Mouse (Mus musculus): ENCODE results near the gene Commd2. TPM values are rescaled to one million over a fixed set of nuclear protein-coding genes. Genes with fewer than 3 reads are reported as not detected.

The Commd2 gene
- polyA plus RNA-seq, 1 experiment from 2014 or later, result 70.6 TPM

- Histone ChIP-seq H3K36me3 (ENCODE audit: control insufficient read depth, insufficient read depth, low read length) (no peaks in the 10 kb centered on the region), H3K27me3 (replicated peaks; ENCODE audit: control insufficient read depth, insufficient read depth, low read length) (no peaks in the 10 kb centered on the region), H3K4me3 (ENCODE audit: low read depth, low read length) (no peak overlapping the region), H3K9me3 (ENCODE audit: control insufficient read depth, low read length) (no peaks in the 10 kb centered on the region), H3K4me2 (no peak overlapping the region), H3K9ac (ENCODE audit: low read depth, low read length) (no peak overlapping the region), H3K4me1 (replicated peaks; ENCODE audit: control insufficient read depth, insufficient read depth, low read length) (no peaks in the 10 kb centered on the region), H3K27ac (ENCODE audit: low read depth, low read length) (no peak overlapping the region)
- ATAC-seq (replicated peaks; ENCODE audit: low FRiP score) (no peak), DNase-seq (ENCODE audit: low spot score) (no peak)
- 71% methylated on average over 3 of the region's 3 CpGs for WGBS
Observed at GRCm38 (mm10) chr3:57634763-57635487, 16.6 kb downstream of the Commd2 start.

GRCm38 (mm10) chr3:57626954-57627513 lies 24.5 kb downstream of the Commd2 start:
- H3K9me3 ChIP-seq (ENCODE audit: control insufficient read depth, low read length), result no peaks in the 10 kb centered on the region
- no peak for ATAC-seq (replicated peaks; ENCODE audit: low FRiP score)

GRCm38 (mm10) chr3:57625275-57625997 lies 26.1 kb downstream of the Commd2 start:
- H3K27ac ChIP-seq (ENCODE audit: low read depth, low read length), result no peak overlapping the region
- no peak overlapping the region for H3K9ac ChIP-seq (ENCODE audit: low read depth, low read length)
- H3K9me3 ChIP-seq (ENCODE audit: control insufficient read depth, low read length), result no peaks in the 10 kb centered on the region
- no peaks in the 10 kb centered on the region for H3K4me1 ChIP-seq (replicated peaks; ENCODE audit: control insufficient read depth, insufficient read depth, low read length)
- no peak overlapping the region for H3K4me3 ChIP-seq (ENCODE audit: low read depth, low read length)
- ATAC-seq (replicated peaks; ENCODE audit: low FRiP score) (no peak), DNase-seq (ENCODE audit: low spot score) (peak; percentile 42)
- H3K36me3 ChIP-seq (ENCODE audit: control insufficient read depth, insufficient read depth, low read length), result no peaks in the 10 kb centered on the region
- no peaks in the 10 kb centered on the region for H3K27me3 ChIP-seq (replicated peaks; ENCODE audit: control insufficient read depth, insufficient read depth, low read length)
- H3K4me2 ChIP-seq, result peak overlapping the region; percentile 46
- WGBS, result 43% methylated on average over 21 of the region's 21 CpGs

More at GRCm38 (mm10) chr3:57626954-57627513, 24.5 kb downstream of the Commd2 start:
- H3K4me2 ChIP-seq, result no peak overlapping the region
- H3K27me3 ChIP-seq (replicated peaks; ENCODE audit: control insufficient read depth, insufficient read depth, low read length), result no peaks in the 10 kb centered on the region
- no peak overlapping the region for H3K27ac ChIP-seq (ENCODE audit: low read depth, low read length)
- no peaks in the 10 kb centered on the region for H3K4me1 ChIP-seq (replicated peaks; ENCODE audit: control insufficient read depth, insufficient read depth, low read length)
- DNase-seq (ENCODE audit: low spot score), result no peak
- no peak overlapping the region for H3K9ac ChIP-seq (ENCODE audit: low read depth, low read length)
- 70% methylated on average over 11 of the region's 11 CpGs for WGBS
- no peak overlapping the region for H3K4me3 ChIP-seq (ENCODE audit: low read depth, low read length)
- no peaks in the 10 kb centered on the region for H3K36me3 ChIP-seq (ENCODE audit: control insufficient read depth, insufficient read depth, low read length)

- Histone ChIP-seq H3K9ac (ENCODE audit: low read depth, low read length) (no peak overlapping the region), H3K9me3 (ENCODE audit: control insufficient read depth, low read length) (no peaks in the 10 kb centered on the region), H3K4me2 (no peak overlapping the region), H3K36me3 (ENCODE audit: control insufficient read depth, insufficient read depth, low read length) (no peaks in the 10 kb centered on the region), H3K4me3 (ENCODE audit: low read depth, low read length) (no peak overlapping the region), H3K27ac (ENCODE audit: low read depth, low read length) (no peak overlapping the region), H3K4me1 (replicated peaks; ENCODE audit: control insufficient read depth, insufficient read depth, low read length) (no peaks in the 10 kb centered on the region), H3K27me3 (replicated peaks; ENCODE audit: control insufficient read depth, insufficient read depth, low read length) (no peaks in the 10 kb centered on the region)
- 72% methylated on average over 4 of the region's 4 CpGs for WGBS
- DNase-seq (ENCODE audit: low spot score) (no peak), ATAC-seq (replicated peaks; ENCODE audit: low FRiP score) (no peak)
Observed at GRCm38 (mm10) chr3:57619718-57620117, 31.8 kb downstream of the Commd2 start.

GRCm38 (mm10) chr3:57615652-57616051 lies 35.9 kb downstream of the Commd2 start:
- Histone ChIP-seq H3K9me3 (ENCODE audit: control insufficient read depth, low read length) (no peaks in the 10 kb centered on the region), H3K4me1 (replicated peaks; ENCODE audit: control insufficient read depth, insufficient read depth, low read length) (no peaks in the 10 kb centered on the region), H3K4me2 (no peak overlapping the region), H3K9ac (ENCODE audit: low read depth, low read length) (no peak overlapping the region), H3K36me3 (ENCODE audit: control insufficient read depth, insufficient read depth, low read length) (no peaks in the 10 kb centered on the region), H3K27me3 (replicated peaks; ENCODE audit: control insufficient read depth, insufficient read depth, low read length) (no peaks in the 10 kb centered on the region), H3K27ac (ENCODE audit: low read depth, low read length) (no peak overlapping the region), H3K4me3 (ENCODE audit: low read depth, low read length) (no peak overlapping the region)
- 86% methylated on average over 4 of the region's 4 CpGs for WGBS
- ATAC-seq (replicated peaks; ENCODE audit: low FRiP score) (no peak), DNase-seq (ENCODE audit: low spot score) (no peak)

- no peak for DNase-seq (ENCODE audit: low spot score)
- no peak overlapping the region for H3K4me2 ChIP-seq
- no peak overlapping the region for H3K9ac ChIP-seq (ENCODE audit: low read depth, low read length)
- no peaks in the 10 kb centered on the region for H3K4me1 ChIP-seq (replicated peaks; ENCODE audit: control insufficient read depth, insufficient read depth, low read length)
- no peaks in the 10 kb centered on the region for H3K27me3 ChIP-seq (replicated peaks; ENCODE audit: control insufficient read depth, insufficient read depth, low read length)
- ATAC-seq (replicated peaks; ENCODE audit: low FRiP score), result no peak
- WGBS, result 69% methylated on average over 3 of the region's 3 CpGs
- H3K9me3 ChIP-seq (ENCODE audit: control insufficient read depth, low read length), result no peaks in the 10 kb centered on the region
- H3K36me3 ChIP-seq (ENCODE audit: control insufficient read depth, insufficient read depth, low read length), result no peaks in the 10 kb centered on the region
- H3K27ac ChIP-seq (ENCODE audit: low read depth, low read length), result no peak overlapping the region
- no peak overlapping the region for H3K4me3 ChIP-seq (ENCODE audit: low read depth, low read length)
Observed at GRCm38 (mm10) chr3:57612430-57612997, 39.0 kb downstream of the Commd2 start.

- H3K9me3 ChIP-seq (ENCODE audit: control insufficient read depth, low read length), result no peaks in the 10 kb centered on the region
- H3K4me1 ChIP-seq (replicated peaks; ENCODE audit: control insufficient read depth, insufficient read depth, low read length), result no peaks in the 10 kb centered on the region
- ATAC-seq (replicated peaks; ENCODE audit: low FRiP score), result no peak
- H3K36me3 ChIP-seq (ENCODE audit: control insufficient read depth, insufficient read depth, low read length), result no peaks in the 10 kb centered on the region
- DNase-seq (ENCODE audit: low spot score), result no peak
- H3K4me3 ChIP-seq (ENCODE audit: low read depth, low read length), result no peak overlapping the region
- H3K27me3 ChIP-seq (replicated peaks; ENCODE audit: control insufficient read depth, insufficient read depth, low read length), result no peaks in the 10 kb centered on the region
- no peak overlapping the region for H3K4me2 ChIP-seq
- H3K27ac ChIP-seq (ENCODE audit: low read depth, low read length), result no peak overlapping the region
- H3K9ac ChIP-seq (ENCODE audit: low read depth, low read length), result no peak overlapping the region
- WGBS, result 33% methylated on average over 7 of the region's 7 CpGs
Observed at GRCm38 (mm10) chr3:57611776-57612175, 39.7 kb downstream of the Commd2 start.

GRCm38 (mm10) chr3:57604618-57605015 lies 46.9 kb downstream of the Commd2 start:
- Histone ChIP-seq H3K27ac (ENCODE audit: low read depth, low read length) (no peak overlapping the region), H3K27me3 (replicated peaks; ENCODE audit: control insufficient read depth, insufficient read depth, low read length) (no peaks in the 10 kb centered on the region), H3K4me2 (no peak overlapping the region), H3K36me3 (ENCODE audit: control insufficient read depth, insufficient read depth, low read length) (no peaks in the 10 kb centered on the region), H3K4me1 (replicated peaks; ENCODE audit: control insufficient read depth, insufficient read depth, low read length) (no peaks in the 10 kb centered on the region), H3K9me3 (ENCODE audit: control insufficient read depth, low read length) (no peaks in the 10 kb centered on the region), H3K4me3 (ENCODE audit: low read depth, low read length) (no peak overlapping the region), H3K9ac (ENCODE audit: low read depth, low read length) (no peak overlapping the region)
- ATAC-seq (replicated peaks; ENCODE audit: low FRiP score) (no peak), DNase-seq (ENCODE audit: low spot score) (no peak)
- 51% methylated on average over 1 of the region's 1 CpGs for WGBS
